Mouse (Mus musculus): ENCODE results near the gene Fosl2. TPM values are rescaled to one million over a fixed set of nuclear protein-coding genes. Genes with fewer than 3 reads are reported as not detected.

Fosl2 gene
- polyA plus RNA-seq, 1 experiment from 2014 or later = 3.7 TPM

- 88% methylated on average over 12 of the region's 12 CpGs for WGBS
- H3K36me3 ChIP-seq (ENCODE audit: control insufficient read depth, insufficient read depth) = no peaks in the 10 kb centered on the region
- H3K9me3 ChIP-seq (ENCODE audit: control insufficient read depth, low read length) = no peaks in the 10 kb centered on the region
- no peak overlapping the region for H3K4me2 ChIP-seq (ENCODE audit: low read length)
- no peak overlapping the region for H3K4me3 ChIP-seq (replicated peaks; ENCODE audit: low read length)
- no peak overlapping the region for H3K9ac ChIP-seq (replicated peaks; ENCODE audit: low read depth, low read length)
- no peak overlapping the region for H3K27ac ChIP-seq (ENCODE audit: low read length)
- no peak for ATAC-seq
- H3K4me1 ChIP-seq (replicated peaks; ENCODE audit: control insufficient read depth, insufficient read depth, low read length) = peaks cover 7% of the 10 kb centered on the region
- no peaks in the 10 kb centered on the region for H3K27me3 ChIP-seq (replicated peaks; ENCODE audit: control insufficient read depth, insufficient read depth, low read length)
Observed at GRCm38 (mm10) chr5:32104119-32104990, 31.2 kb upstream of the Fosl2 start.

- ATAC-seq = no peak
- peaks cover 7% of the 10 kb centered on the region for H3K4me1 ChIP-seq (replicated peaks; ENCODE audit: control insufficient read depth, insufficient read depth, low read length)
- 91% methylated on average over 5 of the region's 5 CpGs for WGBS
Observed at GRCm38 (mm10) chr5:32106473-32107140, 29.0 kb upstream of the Fosl2 start.

GRCm38 (mm10) chr5:32110651-32111050, 24.9 kb upstream of the Fosl2 start:
- Histone ChIP-seq H3K4me1 (replicated peaks; ENCODE audit: control insufficient read depth, insufficient read depth, low read length) (no peaks in the 10 kb centered on the region), H3K9me3 (ENCODE audit: control insufficient read depth, low read length) (no peaks in the 10 kb centered on the region), H3K36me3 (ENCODE audit: control insufficient read depth, insufficient read depth) (no peaks in the 10 kb centered on the region), H3K27ac (ENCODE audit: low read length) (no peak overlapping the region), H3K4me3 (replicated peaks; ENCODE audit: low read length) (no peak overlapping the region), H3K27me3 (replicated peaks; ENCODE audit: control insufficient read depth, insufficient read depth, low read length) (no peaks in the 10 kb centered on the region), H3K9ac (replicated peaks; ENCODE audit: low read depth, low read length) (no peak overlapping the region), H3K4me2 (ENCODE audit: low read length) (no peak overlapping the region)
- 89% methylated on average over 4 of the region's 4 CpGs for WGBS
- no peak for ATAC-seq

More at GRCm38 (mm10) chr5:32106473-32107140, 29.0 kb upstream of the Fosl2 start:
- Histone ChIP-seq H3K4me2 (ENCODE audit: low read length) (no peak overlapping the region), H3K27ac (ENCODE audit: low read length) (no peak overlapping the region), H3K27me3 (replicated peaks; ENCODE audit: control insufficient read depth, insufficient read depth, low read length) (no peaks in the 10 kb centered on the region), H3K36me3 (ENCODE audit: control insufficient read depth, insufficient read depth) (no peaks in the 10 kb centered on the region), H3K4me3 (replicated peaks; ENCODE audit: low read length) (no peak overlapping the region), H3K9ac (replicated peaks; ENCODE audit: low read depth, low read length) (no peak overlapping the region), H3K9me3 (ENCODE audit: control insufficient read depth, low read length) (no peaks in the 10 kb centered on the region)

GRCm38 (mm10) chr5:32112206-32112916, 23.2 kb upstream of the Fosl2 start:
- Histone ChIP-seq H3K4me1 (replicated peaks; ENCODE audit: control insufficient read depth, insufficient read depth, low read length) (no peaks in the 10 kb centered on the region), H3K9me3 (ENCODE audit: control insufficient read depth, low read length) (no peaks in the 10 kb centered on the region), H3K4me2 (ENCODE audit: low read length) (no peak overlapping the region), H3K27me3 (replicated peaks; ENCODE audit: control insufficient read depth, insufficient read depth, low read length) (no peaks in the 10 kb centered on the region), H3K9ac (replicated peaks; ENCODE audit: low read depth, low read length) (no peak overlapping the region), H3K27ac (ENCODE audit: low read length) (no peak overlapping the region), H3K4me3 (replicated peaks; ENCODE audit: low read length) (no peak overlapping the region), H3K36me3 (ENCODE audit: control insufficient read depth, insufficient read depth) (no peaks in the 10 kb centered on the region)
- WGBS = 81% methylated on average over 7 of the region's 7 CpGs
- no peak for ATAC-seq

- Histone ChIP-seq H3K4me3 (replicated peaks; ENCODE audit: low read length) (no peak overlapping the region), H3K27ac (ENCODE audit: low read length) (no peak overlapping the region), H3K9me3 (ENCODE audit: control insufficient read depth, low read length) (no peaks in the 10 kb centered on the region), H3K27me3 (replicated peaks; ENCODE audit: control insufficient read depth, insufficient read depth, low read length) (no peaks in the 10 kb centered on the region), H3K4me2 (ENCODE audit: low read length) (no peak overlapping the region), H3K9ac (replicated peaks; ENCODE audit: low read depth, low read length) (no peak overlapping the region), H3K4me1 (replicated peaks; ENCODE audit: control insufficient read depth, insufficient read depth, low read length) (no peaks in the 10 kb centered on the region), H3K36me3 (ENCODE audit: control insufficient read depth, insufficient read depth) (no peaks in the 10 kb centered on the region)
- 35% methylated on average over 11 of the region's 11 CpGs for WGBS
- ATAC-seq = no peak
Observed at GRCm38 (mm10) chr5:32120901-32121376, 14.7 kb upstream of the Fosl2 start.

GRCm38 (mm10) chr5:32121936-32122335, 13.7 kb upstream of the Fosl2 start:
- no peak for ATAC-seq
- no peaks in the 10 kb centered on the region for H3K27me3 ChIP-seq (replicated peaks; ENCODE audit: control insufficient read depth, insufficient read depth, low read length)
- WGBS = 86% methylated on average over 6 of the region's 6 CpGs
- H3K4me1 ChIP-seq (replicated peaks; ENCODE audit: control insufficient read depth, insufficient read depth, low read length) = no peaks in the 10 kb centered on the region
- H3K9me3 ChIP-seq (ENCODE audit: control insufficient read depth, low read length) = no peaks in the 10 kb centered on the region
- H3K9ac ChIP-seq (replicated peaks; ENCODE audit: low read depth, low read length) = no peak overlapping the region
- no peak overlapping the region for H3K4me2 ChIP-seq (ENCODE audit: low read length)
- no peak overlapping the region for H3K27ac ChIP-seq (ENCODE audit: low read length)
- no peak overlapping the region for H3K4me3 ChIP-seq (replicated peaks; ENCODE audit: low read length)
- H3K36me3 ChIP-seq (ENCODE audit: control insufficient read depth, insufficient read depth) = no peaks in the 10 kb centered on the region

GRCm38 (mm10) chr5:32122363-32122762, 13.2 kb upstream of the Fosl2 start:
- 93% methylated on average over 5 of the region's 5 CpGs for WGBS
- Histone ChIP-seq H3K4me1 (replicated peaks; ENCODE audit: control insufficient read depth, insufficient read depth, low read length) (no peaks in the 10 kb centered on the region), H3K27ac (ENCODE audit: low read length) (no peak overlapping the region), H3K4me3 (replicated peaks; ENCODE audit: low read length) (no peak overlapping the region), H3K9me3 (ENCODE audit: control insufficient read depth, low read length) (no peaks in the 10 kb centered on the region), H3K27me3 (replicated peaks; ENCODE audit: control insufficient read depth, insufficient read depth, low read length) (no peaks in the 10 kb centered on the region), H3K36me3 (ENCODE audit: control insufficient read depth, insufficient read depth) (no peaks in the 10 kb centered on the region), H3K4me2 (ENCODE audit: low read length) (no peak overlapping the region), H3K9ac (replicated peaks; ENCODE audit: low read depth, low read length) (no peak overlapping the region)
- ATAC-seq = no peak

GRCm38 (mm10) chr5:32124957-32125356, 10.6 kb upstream of the Fosl2 start:
- Histone ChIP-seq H3K27me3 (replicated peaks; ENCODE audit: control insufficient read depth, insufficient read depth, low read length) (no peaks in the 10 kb centered on the region), H3K9me3 (ENCODE audit: control insufficient read depth, low read length) (no peaks in the 10 kb centered on the region), H3K4me2 (ENCODE audit: low read length) (no peak overlapping the region), H3K4me3 (replicated peaks; ENCODE audit: low read length) (no peak overlapping the region), H3K4me1 (replicated peaks; ENCODE audit: control insufficient read depth, insufficient read depth, low read length) (no peaks in the 10 kb centered on the region), H3K36me3 (ENCODE audit: control insufficient read depth, insufficient read depth) (no peaks in the 10 kb centered on the region), H3K27ac (ENCODE audit: low read length) (no peak overlapping the region), H3K9ac (replicated peaks; ENCODE audit: low read depth, low read length) (no peak overlapping the region)
- ATAC-seq = no peak
- WGBS = 83% methylated on average over 6 of the region's 6 CpGs

- Histone ChIP-seq H3K9ac (replicated peaks; ENCODE audit: low read depth, low read length) (no peak overlapping the region), H3K36me3 (ENCODE audit: control insufficient read depth, insufficient read depth) (no peaks in the 10 kb centered on the region), H3K4me2 (ENCODE audit: low read length) (no peak overlapping the region), H3K4me3 (replicated peaks; ENCODE audit: low read length) (no peak overlapping the region), H3K9me3 (ENCODE audit: control insufficient read depth, low read length) (no peaks in the 10 kb centered on the region), H3K27ac (ENCODE audit: low read length) (no peak overlapping the region), H3K4me1 (replicated peaks; ENCODE audit: control insufficient read depth, insufficient read depth, low read length) (no peaks in the 10 kb centered on the region), H3K27me3 (replicated peaks; ENCODE audit: control insufficient read depth, insufficient read depth, low read length) (peaks cover 9% of the 10 kb centered on the region; the same call in 1 of the 2 replicates)
- ATAC-seq = no peak
- 79% methylated on average over 3 of the region's 3 CpGs for WGBS
Observed at GRCm38 (mm10) chr5:32127226-32127625, 8.4 kb upstream of the Fosl2 start.
